Mouse (Mus musculus) embryonic facial prominence, embryonic 11.5 days (tissue): ENCODE data around the gene Mboat2. TPM values are rescaled to one million over a fixed set of nuclear protein-coding genes. Genes with fewer than 3 reads are reported as not detected.

Experiments used
- ATAC-seq: fragments of 200-750 bp; cut with Nextera tagmentation; replicated peaks from 2 replicates; pipeline ENCODE4 v1.8.0; 2017; ENCODE audit warnings: low read depth; ENCODE audit not compliant: insufficient number of reproducible peaks, low FRiP score, low TSS enrichment
- DNase-seq: peaks from one replicate; pipeline ENCODE4 v3.0.0-alpha.2; 2015; ENCODE audit warnings: low spot score
- H3K27ac ChIP-seq: fragments of 300-500 bp; sonication (generic); replicated peaks from 2 replicates; pipeline ENCODE4 v1.5.1; 2014; ENCODE audit warnings: mild to moderate bottlenecking, low read depth, low read length, control low read depth
- H3K27me3 ChIP-seq: fragments of 300-500 bp; sonication (generic); 2 replicates; pipeline ENCODE4 v1.6.1; 2014; ENCODE audit warnings: mild to moderate bottlenecking, low read length, moderate library complexity, mixed read lengths; ENCODE audit not compliant: control insufficient read depth, insufficient read depth
- H3K36me3 ChIP-seq: fragments of 300-500 bp; sonication (generic); replicated peaks from 2 replicates; pipeline ENCODE4 v1.6.1; 2014; ENCODE audit warnings: low read depth, mild to moderate bottlenecking, low read length, moderate library complexity, mixed read lengths; ENCODE audit not compliant: control insufficient read depth, insufficient read depth
- H3K4me1 ChIP-seq: fragments of 300-500 bp; sonication (generic); 2 replicates; pipeline ENCODE4 v1.6.1; 2014; ENCODE audit warnings: low read length, mixed read lengths; ENCODE audit not compliant: control insufficient read depth, insufficient read depth
- H3K4me2 ChIP-seq: fragments of 300-500 bp; sonication (generic); 2 replicates; pipeline ENCODE4 v1.6.1; 2014; ENCODE audit warnings: low read depth, mild to moderate bottlenecking, control low read depth, low read length, moderate library complexity
- H3K4me3 ChIP-seq: fragments of 300-500 bp; sonication (generic); 2 replicates; pipeline ENCODE4 v1.5.1; 2014; ENCODE audit warnings: low read depth, low read length, control low read depth
- H3K9ac ChIP-seq: fragments of 300-500 bp; sonication (generic); replicated peaks from 2 replicates; pipeline ENCODE4 v1.6.1; 2014; ENCODE audit warnings: mild to moderate bottlenecking, control low read depth, low read length
- H3K9me3 ChIP-seq: fragments of 300-500 bp; sonication (generic); replicated peaks from 2 replicates; pipeline ENCODE4 v1.6.1; 2016; ENCODE audit warnings: mild to moderate bottlenecking, low read length, inconsistent platforms, mixed read lengths; ENCODE audit not compliant: control insufficient read depth
- WGBS: fragments of 180-500 bp; shearing (Covaris S2); extraction: QIAGEN DNeasy Blood & Tissue Kit; methylation state at CpG from one replicate; pipeline ENCODE4 v1.1.7; 2014; 5-methylcytosine and 5-hydroxymethylcytosine counted together
- polyA plus RNA-seq: library from polyadenylated mRNA; unstranded; fragments of >200 nt; fragmentation: Nextera tagmentation; extraction: Ambion mirVana; gene quantifications from 2 replicates; pipeline ENCODE4 v1.2.1, GENCODE M21; 2014

The Mboat2 gene
- polyA plus RNA-seq, 1 experiment from 2014 or later: 53.0 TPM

DNA sequence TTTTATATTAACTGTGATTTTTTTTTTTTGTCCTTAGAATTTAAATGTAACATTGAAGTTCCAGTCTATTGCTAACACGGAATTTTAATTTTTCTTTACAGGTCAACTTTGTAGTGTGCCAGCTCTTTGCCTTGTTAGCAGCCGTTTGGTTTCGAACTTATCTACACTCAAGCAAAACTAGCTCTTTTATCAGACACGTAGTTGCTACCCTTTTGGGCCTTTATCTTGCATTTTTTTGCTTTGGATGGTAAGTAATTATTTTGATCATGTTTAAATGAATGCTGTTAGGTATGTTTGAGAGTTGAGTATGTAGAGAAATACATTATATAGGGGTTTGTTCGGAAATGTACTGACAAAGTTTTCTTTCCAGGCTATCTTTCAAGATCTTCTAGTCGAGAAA is 47.4 kb downstream of the Mboat2 start:
- Histone ChIP-seq H3K4me3 (no peak overlapping the region), H3K27ac (no peak overlapping the region), H3K9ac (no peak overlapping the region), H3K27me3 (no peaks in the 10 kb centered on the region), H3K36me3 (no peaks in the 10 kb centered on the region), H3K9me3 (no peaks in the 10 kb centered on the region), H3K4me2 (no peak overlapping the region), H3K4me1 (peaks cover 2% of the 10 kb centered on the region; the same call in 1 of the 2 replicates)
- ATAC-seq (no peak), DNase-seq (no peak)
- WGBS: 92% methylated on average over 6 of the region's 6 CpGs

GRCm38 (mm10) chr12:24878735-24879362 is 48.2 kb downstream of the Mboat2 start:
- DNase-seq (no peak), ATAC-seq (no peak)
- H3K27me3 ChIP-seq: no peaks in the 10 kb centered on the region
- H3K9me3 ChIP-seq: no peaks in the 10 kb centered on the region
- no peak overlapping the region for H3K27ac ChIP-seq
- no peak overlapping the region for H3K4me3 ChIP-seq
- no peak overlapping the region for H3K4me2 ChIP-seq
- no peak overlapping the region for H3K9ac ChIP-seq
- 55% methylated on average over 5 of the region's 5 CpGs for WGBS
- no peaks in the 10 kb centered on the region for H3K36me3 ChIP-seq
- peaks cover 2% of the 10 kb centered on the region; the same call in 1 of the 2 replicates for H3K4me1 ChIP-seq

DNA sequence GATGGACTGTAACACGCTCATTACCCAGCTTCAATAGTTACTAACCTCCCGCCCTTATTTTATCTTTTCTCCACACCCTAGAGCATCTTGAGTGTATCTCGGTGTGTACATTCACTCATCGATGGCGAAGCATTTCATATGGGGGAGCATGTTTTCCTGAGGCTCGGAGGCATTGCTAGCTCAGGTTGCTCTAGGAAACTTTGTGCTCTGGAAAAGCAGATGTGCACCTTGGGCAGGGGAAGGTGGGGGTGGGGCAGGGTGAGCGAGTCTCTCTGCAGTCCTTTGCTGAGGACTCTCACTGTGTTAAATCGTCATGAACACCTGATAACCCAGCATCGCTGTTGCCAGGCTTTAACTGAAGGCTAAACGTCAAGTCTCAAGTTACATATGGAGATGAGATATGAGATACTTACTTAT is 48.9 kb downstream of the Mboat2 start:
- WGBS: 76% methylated on average over 10 of the region's 10 CpGs
- H3K36me3 ChIP-seq: no peaks in the 10 kb centered on the region

DNA sequence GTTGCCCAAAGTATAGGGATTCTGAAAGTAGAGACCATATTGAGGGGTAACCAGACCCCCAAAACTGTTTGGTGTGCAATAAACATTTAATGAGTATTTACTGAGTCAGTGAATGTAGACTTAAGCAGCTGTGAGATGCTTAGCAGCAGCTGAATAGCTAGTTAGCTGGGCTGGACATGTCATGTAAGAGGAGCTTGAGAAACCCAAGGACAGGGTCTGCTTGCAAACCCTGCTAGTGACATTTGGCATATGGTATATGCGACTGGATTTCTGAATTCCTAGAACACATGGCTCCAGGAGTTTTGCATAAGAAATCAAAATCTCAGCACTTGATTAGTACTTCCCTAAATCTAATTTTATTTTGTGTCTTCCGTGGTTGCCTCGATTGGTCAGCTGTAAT is 52.6 kb downstream of the Mboat2 start:
- no peaks in the 10 kb centered on the region for H3K4me1 ChIP-seq
- no peak for ATAC-seq
- H3K36me3 ChIP-seq: no peaks in the 10 kb centered on the region
- no peak overlapping the region for H3K4me2 ChIP-seq
- no peaks in the 10 kb centered on the region for H3K27me3 ChIP-seq
- no peaks in the 10 kb centered on the region for H3K9me3 ChIP-seq
- H3K4me3 ChIP-seq: no peak overlapping the region
- H3K27ac ChIP-seq: no peak overlapping the region
- 95% methylated on average over 3 of the region's 3 CpGs for WGBS
- no peak overlapping the region for H3K9ac ChIP-seq
- DNase-seq: no peak

More for the DNA sequence above, 48.9 kb downstream of the Mboat2 start:
- no peak for DNase-seq
- Histone ChIP-seq H3K4me3 (no peak overlapping the region), H3K4me2 (no peak overlapping the region), H3K27me3 (no peaks in the 10 kb centered on the region), H3K9ac (no peak overlapping the region), H3K4me1 (peaks cover 2% of the 10 kb centered on the region; the same call in 1 of the 2 replicates), H3K9me3 (no peaks in the 10 kb centered on the region), H3K27ac (no peak overlapping the region)
- ATAC-seq: no peak

DNA sequence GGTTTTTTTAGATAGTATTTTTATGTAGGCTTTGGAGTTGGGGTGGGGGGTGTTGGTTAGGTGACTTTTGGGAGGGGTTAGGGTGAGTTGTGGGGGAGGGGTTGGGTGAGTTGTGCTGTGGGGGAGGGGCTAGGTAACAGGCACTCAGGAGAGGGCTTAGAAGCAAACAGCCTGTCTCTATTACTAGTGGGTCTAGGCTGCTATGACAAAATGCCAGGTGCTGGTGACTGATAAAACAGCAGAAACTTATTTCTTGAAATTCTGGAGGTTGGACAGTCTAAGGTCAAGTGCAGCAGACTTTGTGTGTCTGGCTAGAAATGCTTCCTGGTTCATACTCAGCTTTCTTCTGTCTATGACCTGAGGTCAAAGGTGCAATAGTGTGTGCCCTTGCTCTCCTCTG is 56.1 kb downstream of the Mboat2 start:
- Histone ChIP-seq H3K4me1 (no peaks in the 10 kb centered on the region), H3K36me3 (no peaks in the 10 kb centered on the region), H3K9me3 (no peaks in the 10 kb centered on the region), H3K9ac (no peak overlapping the region), H3K4me2 (no peak overlapping the region), H3K4me3 (no peak overlapping the region), H3K27me3 (no peaks in the 10 kb centered on the region), H3K27ac (no peak overlapping the region)
- ATAC-seq: no peak
- no peak for DNase-seq

DNA sequence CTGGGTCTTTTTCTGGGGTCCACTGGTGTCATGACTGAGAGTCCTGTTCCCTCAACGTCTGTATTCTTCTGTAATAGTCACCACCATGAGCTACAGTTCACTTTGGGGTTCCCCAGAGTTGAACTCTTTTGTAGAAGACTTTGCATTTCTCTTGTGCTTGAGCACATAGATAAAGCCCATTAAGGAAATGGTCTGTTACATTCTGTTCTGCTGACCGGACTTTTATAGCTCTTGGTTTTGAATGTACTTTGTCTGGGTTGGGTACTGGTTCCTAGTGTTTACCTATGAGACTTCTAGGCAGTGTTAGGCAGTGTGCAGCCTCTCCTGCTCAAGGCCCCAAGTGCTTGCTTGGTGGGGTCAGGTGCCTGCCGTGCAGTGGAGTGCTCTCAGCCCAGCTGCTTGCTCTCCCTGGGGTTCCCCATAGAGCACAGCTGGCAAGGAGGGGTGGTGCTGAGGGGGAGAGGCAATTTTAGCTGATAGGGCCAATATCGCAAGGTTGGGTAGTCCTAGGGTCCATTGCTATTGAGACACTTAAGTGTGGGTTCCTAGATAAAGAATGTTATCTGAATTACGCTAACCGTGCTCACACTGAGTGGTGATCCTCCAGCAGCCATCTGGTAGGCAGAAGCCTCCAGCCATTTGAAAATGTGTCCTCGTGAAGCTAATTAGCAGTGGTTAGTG is 58.8 kb downstream of the Mboat2 start:
- H3K36me3 ChIP-seq: no peaks in the 10 kb centered on the region
- H3K27me3 ChIP-seq: no peaks in the 10 kb centered on the region
- no peak overlapping the region for H3K27ac ChIP-seq
- H3K4me1 ChIP-seq: peaks cover 5% of the 10 kb centered on the region; the same call in 1 of the 2 replicates
- 79% methylated on average over 7 of the region's 7 CpGs for WGBS
- H3K4me3 ChIP-seq: no peak overlapping the region
- no peak overlapping the region for H3K9ac ChIP-seq
- H3K4me2 ChIP-seq: no peak overlapping the region
- ATAC-seq: no peak; the same call in 1 of the 2 replicates
- no peak for DNase-seq
- H3K9me3 ChIP-seq: no peaks in the 10 kb centered on the region

DNA sequence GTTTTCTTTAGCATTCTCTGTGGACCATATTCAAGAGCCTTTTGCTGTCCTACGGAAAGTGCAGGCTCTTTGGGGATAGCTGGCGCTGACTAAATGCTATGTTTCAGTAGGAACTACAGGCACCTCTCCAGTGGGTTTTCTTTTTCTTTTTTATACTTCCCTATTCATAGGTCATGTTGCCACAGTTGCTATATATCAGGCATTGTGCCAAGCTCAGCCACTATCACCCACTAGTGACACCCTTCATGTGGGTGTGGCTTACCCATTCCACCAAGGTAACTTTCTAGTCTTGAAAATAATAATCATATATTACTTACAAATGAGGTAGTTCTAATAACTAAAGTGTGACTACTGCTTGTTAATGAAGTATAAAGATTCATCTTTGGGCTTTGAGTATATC is 59.5 kb downstream of the Mboat2 start:
- no peak overlapping the region for H3K4me3 ChIP-seq
- DNase-seq (no peak), ATAC-seq (no peak)
- H3K4me1 ChIP-seq: peaks cover 5% of the 10 kb centered on the region; the same call in 1 of the 2 replicates
- 93% methylated on average over 2 of the region's 2 CpGs for WGBS
- no peaks in the 10 kb centered on the region for H3K9me3 ChIP-seq
- H3K9ac ChIP-seq: no peak overlapping the region
- no peaks in the 10 kb centered on the region for H3K27me3 ChIP-seq
- H3K27ac ChIP-seq: no peak overlapping the region
- no peaks in the 10 kb centered on the region for H3K36me3 ChIP-seq
- H3K4me2 ChIP-seq: no peak overlapping the region

DNA sequence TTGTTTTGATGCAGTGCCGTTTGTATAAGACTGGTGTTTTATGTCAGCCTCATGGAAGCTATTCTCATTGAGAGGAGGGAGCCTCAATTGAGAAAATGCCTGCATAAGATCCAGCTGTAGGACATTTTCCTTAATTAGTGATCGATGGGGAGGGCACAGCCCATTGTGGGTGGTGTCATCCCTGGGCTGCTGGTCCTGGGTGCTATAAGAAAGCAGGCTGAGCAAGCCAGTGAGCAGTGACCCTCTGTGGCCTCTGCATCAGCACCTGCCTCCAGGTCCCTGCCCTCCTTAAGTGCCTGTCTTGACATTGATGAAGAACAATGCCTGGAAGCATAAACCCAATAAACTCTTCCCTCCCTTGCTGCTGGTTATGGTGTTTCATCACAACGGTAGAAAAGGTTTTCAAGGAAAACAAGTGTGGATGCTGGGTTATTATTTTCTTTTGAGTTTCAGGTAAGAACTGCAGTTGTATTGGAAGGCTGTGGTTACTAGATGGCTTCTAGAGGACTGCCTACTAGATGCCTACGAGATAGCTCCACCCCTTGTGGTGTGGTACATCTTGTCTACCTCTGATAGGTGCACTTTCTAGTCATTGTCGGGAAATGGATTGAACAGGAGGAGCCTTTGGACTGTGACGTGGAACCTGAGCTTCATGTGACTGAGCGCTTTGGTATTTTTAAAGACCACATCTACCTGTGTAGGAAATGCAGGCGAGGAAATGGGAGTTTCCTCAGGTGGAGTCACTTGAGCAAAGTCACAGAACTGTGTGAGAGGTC is 60.2 kb downstream of the Mboat2 start:
- no peak for DNase-seq
- H3K4me2 ChIP-seq: no peak overlapping the region
- H3K4me3 ChIP-seq: no peak overlapping the region
- H3K27me3 ChIP-seq: no peaks in the 10 kb centered on the region
- no peak overlapping the region for H3K27ac ChIP-seq
- 90% methylated on average over 8 of the region's 8 CpGs for WGBS
- no peak overlapping the region for H3K9ac ChIP-seq
- ATAC-seq: no peak
- H3K36me3 ChIP-seq: no peaks in the 10 kb centered on the region; the same call in 1 of the 2 replicates
- H3K4me1 ChIP-seq: peaks cover 5% of the 10 kb centered on the region; the same call in 1 of the 2 replicates
- H3K9me3 ChIP-seq: no peaks in the 10 kb centered on the region
